Mouse (Mus musculus): ENCODE measurements around the gene Nckap5.

Nckap5 gene

DNA sequence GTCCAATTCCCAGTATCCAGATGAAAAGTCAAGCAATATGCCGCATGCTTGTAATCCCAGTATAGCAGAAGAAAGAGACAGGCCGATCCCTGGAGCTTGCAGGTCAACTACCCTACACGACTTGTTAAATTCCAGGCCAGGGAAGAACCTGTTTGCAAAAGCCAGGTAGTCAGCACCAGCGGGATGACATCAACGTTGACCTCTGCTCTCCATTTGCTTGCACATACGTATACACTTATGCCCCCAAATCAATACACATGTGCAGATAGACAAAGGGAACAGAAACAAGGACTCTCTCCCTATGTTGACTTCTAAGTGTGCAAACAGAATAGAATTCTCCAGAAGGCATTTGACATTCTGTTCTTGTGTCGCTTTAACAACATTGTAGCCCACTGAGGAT, 576.7 kb downstream of the Nckap5 start:
- intact Hi-C loops (cut with DNase I), result no loop called here

DNA sequence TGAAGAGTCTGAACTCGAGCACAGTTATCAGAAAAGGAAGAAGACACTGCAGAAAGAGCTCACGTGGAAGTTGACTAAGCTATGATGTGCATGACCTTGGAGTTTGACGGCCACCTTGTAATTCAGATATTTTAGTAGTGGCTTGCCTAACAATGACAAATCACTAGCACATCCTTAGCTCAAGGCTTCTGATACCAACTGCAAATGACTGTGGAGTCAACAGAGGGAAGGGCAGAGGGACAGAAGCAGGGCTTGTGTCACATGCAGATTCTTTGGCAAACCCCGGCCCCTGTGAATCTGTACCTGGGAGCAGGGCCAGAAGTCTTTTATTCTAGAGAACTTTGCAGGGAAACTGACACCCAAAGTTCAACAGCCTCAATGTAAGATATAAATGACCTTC, 597.4 kb downstream of the Nckap5 start:
- intact Hi-C loops (cut with DNase I), result no loop called here

DNA sequence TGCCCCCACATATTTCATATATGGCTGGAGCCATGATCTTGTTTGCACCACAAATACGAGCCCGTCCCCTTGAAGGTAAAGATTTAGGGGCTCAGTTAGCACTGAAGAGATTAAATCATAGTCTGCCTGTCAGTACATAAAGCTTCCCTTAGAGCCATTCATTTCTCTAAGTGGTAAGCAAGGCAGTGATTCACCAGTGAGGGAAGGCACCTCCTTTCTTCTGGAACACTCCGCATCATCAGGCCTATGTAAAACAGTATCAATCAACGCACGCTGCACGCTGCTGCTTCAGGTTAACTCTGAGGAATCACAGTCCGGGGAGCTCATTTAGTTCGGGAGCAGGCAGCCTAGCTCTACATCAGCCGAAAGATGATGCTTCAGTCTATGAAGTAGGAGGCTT, 599.4 kb downstream of the Nckap5 start:
- intact Hi-C loops (cut with DNase I), result no loop called here

GRCm38 (mm10) chr1:126210212-126210611, 620.4 kb downstream of the Nckap5 start:
- intact Hi-C loops (cut with DNase I), result no loop called here

DNA sequence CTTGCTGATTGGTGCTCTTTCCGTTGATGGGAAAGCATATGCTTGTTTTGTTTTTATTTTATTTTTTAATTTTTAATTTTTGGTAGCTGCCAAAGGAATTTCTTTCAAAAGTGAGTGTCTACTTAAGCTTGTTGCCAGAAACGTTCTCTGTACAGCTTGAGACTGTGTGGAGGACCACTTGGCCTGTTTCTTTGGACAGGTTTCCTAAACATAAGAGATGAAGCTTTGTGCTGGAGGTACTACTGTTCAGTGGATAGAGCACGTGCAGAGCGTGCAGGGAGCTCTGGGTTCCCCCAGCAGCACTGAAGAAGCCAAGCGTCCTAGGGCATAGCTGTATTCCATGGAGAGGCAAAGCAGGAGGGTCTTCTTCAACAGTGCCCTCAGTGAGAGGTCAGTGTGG, 620.9 kb downstream of the Nckap5 start:
- intact Hi-C loops (cut with DNase I), result no loop called here

DNA sequence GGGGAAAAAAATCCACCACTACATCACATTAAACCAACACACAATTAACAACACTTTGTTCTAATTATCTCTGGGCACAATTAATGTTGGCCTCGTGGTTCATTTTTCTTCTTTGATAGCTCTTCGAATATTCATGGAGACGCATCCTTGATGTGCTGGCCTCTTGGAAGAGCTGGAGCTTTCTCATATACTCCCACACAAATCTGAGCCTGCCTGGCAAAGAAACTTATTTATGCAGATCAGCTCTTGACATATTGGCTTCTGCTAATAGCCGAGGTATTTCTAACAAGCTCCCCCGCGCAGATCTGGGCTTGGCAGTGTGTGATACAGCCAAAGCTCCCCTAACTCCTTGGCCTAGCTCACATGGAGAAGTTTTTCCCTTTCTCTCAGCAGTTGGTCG, 621.5 kb downstream of the Nckap5 start:
- intact Hi-C loops (cut with DNase I), result no loop called here

DNA sequence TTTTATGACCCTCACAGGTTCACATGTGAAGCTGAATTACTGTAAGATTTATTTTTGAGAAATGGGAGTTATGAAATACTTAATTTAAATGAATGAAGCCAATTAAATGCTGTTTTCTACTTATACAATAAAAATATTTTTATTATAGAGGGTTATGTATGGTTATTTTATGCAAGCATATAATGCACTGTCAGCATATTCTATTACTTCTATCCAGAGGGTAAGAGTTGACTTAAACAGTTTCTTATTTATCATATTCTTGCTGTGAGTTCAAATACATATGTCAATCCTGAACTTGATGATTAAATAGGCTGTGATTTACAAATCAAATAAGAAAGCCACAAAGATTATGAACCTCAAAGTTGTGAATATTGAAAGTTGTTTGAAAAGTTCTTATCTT, 633.7 kb downstream of the Nckap5 start:
- intact Hi-C loops (cut with DNase I), result no loop called here

- intact Hi-C loops (cut with DNase I), result no loop called here
Observed at GRCm38 (mm10) chr1:126190353-126190752, 640.2 kb downstream of the Nckap5 start.

- intact Hi-C loops (cut with DNase I), result no loop called here
Observed at GRCm38 (mm10) chr1:126183751-126184150, 646.8 kb downstream of the Nckap5 start.

DNA sequence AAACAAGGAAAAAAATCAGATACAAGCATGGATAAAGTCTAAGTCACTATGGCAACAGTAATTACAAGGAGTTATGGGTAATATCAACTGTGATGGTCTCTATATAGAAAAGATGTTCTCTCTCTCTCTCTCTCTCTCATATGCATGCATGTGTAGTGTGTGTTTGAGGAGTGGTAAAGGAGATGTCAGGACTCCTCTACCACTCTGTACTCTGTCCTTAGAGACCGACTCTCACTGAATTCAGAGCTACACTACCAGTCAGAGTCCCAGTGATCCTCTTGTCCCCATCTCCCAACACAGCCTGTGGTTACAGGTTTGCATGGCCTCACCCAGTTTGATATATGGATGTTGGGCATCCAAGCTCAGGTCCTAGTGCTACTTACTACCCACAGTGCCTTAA, 662.0 kb downstream of the Nckap5 start:
- intact Hi-C loops (cut with DNase I), result no loop called here

GRCm38 (mm10) chr1:126168131-126168530, 662.5 kb downstream of the Nckap5 start:
- intact Hi-C loops (cut with DNase I), result no loop called here

GRCm38 (mm10) chr1:126167546-126167945, 663.1 kb downstream of the Nckap5 start:
- intact Hi-C loops (cut with DNase I), result no loop called here

- intact Hi-C loops (cut with DNase I), result no loop called here
Observed at GRCm38 (mm10) chr1:126159287-126159686, 671.3 kb downstream of the Nckap5 start.

DNA sequence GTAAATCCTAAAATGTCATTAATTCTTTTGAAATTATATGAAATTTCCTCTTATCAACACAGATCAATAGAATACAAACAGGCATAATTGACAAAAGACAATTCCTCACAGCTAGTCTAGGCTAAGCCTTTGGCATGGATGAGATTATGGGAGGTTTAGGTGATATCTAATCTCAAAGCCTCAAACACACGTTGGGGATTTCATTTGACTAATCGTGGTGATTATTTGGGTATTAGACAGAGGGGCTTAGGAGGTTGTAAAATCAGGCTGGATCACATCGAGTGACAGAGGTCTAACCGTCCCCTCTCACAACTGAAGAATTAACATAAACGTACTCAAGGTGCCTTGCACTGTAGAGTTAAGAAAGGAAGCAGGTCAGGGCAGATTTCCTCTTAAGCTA, 674.8 kb downstream of the Nckap5 start:
- intact Hi-C loops (cut with DNase I), result no loop called here

DNA sequence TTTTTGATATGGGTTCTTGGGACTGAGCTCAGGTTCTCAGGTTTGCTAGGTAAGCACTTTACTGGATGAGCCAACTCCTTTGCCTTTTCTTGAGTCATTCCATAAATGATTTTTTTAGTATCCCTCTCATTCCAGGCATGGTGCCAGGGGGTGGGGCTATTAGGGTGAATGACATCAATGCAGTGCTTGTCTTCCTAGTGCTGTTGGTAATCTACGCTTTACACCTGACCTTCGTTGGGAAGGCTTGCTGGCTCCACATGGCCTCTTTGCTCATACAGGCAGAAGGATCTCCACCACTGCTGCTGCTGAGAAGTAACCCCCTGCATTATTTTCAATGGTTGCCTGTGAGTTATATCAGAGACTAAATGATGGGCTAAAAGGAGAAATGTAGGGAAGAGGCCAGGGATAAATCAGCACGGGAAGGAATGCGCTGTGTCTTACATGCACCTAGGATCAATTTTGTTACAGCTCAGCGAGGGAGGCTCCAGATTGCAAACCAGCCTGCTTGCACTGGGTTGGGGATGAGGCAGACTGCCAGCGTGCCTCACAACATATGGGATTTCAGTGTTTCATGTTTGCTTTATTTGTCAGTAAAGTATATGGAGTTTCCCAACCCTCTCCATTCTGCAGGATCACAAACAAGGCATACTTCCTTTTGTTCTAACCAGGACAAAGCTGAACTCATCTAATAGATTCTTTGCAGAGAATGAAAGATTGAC, 676.9 kb downstream of the Nckap5 start:
- intact Hi-C loops (cut with DNase I), result no loop called here

DNA sequence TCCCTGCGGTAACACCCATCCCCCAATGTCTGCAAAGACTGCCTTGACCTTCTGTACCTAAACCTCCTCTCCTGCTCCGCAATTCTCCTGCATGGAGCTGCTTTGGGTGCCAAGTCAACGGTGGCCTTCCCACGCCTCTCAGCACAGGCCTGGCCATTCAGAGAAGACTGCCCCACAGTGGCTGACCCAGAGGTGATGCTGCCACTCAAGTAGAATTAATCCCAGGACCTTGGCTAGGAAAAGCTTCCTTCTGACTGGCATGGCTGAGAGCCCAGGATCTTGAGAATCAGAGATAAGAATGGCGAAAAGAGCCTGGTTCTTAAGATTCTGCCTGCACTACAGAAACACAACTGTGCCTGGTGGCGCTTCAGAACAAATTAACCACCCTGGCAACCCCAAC, 678.4 kb downstream of the Nckap5 start:
- intact Hi-C loops (cut with DNase I), result no loop called here

DNA sequence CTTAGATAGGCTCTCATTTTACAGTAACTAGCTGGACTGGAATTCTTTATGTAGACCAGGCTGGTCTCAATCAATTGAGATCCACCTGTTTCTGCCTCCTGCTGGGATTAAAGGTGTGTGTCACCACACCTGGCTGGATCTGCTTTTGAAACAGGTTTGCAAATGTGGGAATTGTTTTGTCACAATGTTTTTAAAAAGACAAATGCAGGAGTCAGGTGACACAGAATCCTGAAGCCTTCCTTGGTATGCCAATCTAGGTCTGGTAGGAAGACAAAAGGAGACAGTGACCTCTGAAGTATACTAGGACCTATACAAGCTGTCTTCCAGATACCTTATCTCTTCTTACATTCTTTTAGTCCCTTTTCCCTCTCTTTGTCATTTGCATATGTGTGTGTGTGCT, 680.6 kb downstream of the Nckap5 start:
- intact Hi-C loops (cut with DNase I), result no loop called here

GRCm38 (mm10) chr1:126135717-126136116, 694.9 kb downstream of the Nckap5 start:
- intact Hi-C loops (cut with DNase I), result no loop called here

GRCm38 (mm10) chr1:126132316-126132715, 698.3 kb downstream of the Nckap5 start:
- intact Hi-C loops (cut with DNase I), result no loop called here

GRCm38 (mm10) chr1:126129129-126129528, 701.5 kb downstream of the Nckap5 start:
- intact Hi-C loops (cut with DNase I), result no loop called here

- intact Hi-C loops (cut with DNase I), result no loop called here
Observed at GRCm38 (mm10) chr1:126123111-126123510, 707.5 kb downstream of the Nckap5 start.

DNA sequence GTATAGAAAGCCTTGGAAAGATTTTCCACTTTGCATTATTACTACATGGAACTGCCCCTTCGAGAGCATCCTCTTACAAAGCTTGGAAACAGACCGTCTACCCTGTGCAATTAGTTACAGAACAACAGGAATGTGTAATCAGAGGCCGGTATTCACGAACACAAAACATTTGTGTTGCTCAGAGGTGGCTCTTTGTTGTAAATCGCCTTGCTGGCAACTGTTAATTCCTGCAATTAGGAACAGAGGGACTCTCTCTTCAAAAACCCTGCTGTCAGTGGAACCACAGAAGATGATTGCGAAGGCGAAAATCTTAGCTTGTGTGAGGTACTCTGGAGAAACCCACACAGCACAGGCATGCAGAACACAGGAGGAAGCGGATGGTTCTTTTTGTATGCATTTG, 710.1 kb downstream of the Nckap5 start:
- intact Hi-C loops (cut with DNase I), result no loop called here

DNA sequence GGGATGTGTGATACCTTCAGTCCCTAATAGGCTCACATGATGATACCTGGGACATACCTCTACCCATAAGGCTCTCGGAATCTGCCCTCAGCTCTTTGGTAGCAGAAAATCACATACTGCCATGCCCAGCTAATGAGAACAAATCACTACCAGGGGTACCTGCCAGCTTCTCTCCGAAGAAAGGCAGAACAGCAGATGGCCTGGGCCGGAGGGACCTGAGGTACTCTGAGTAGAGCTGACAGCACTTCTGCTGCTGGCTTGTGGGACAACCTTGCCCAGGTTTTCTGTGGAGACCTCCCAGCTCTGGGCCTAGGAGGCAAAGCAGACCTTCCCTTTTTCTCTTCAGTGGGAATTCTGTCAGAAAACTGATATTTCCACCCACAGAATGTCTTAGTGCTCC, 714.6 kb downstream of the Nckap5 start:
- intact Hi-C loops (cut with DNase I), result no loop called here
